ENCODE assay signal across 8 mouse cellular contexts in genomic region chr2:33215177-33215699, GRCm38 (mm10). TPM values are rescaled to one million over a fixed set of nuclear protein-coding genes. Genes with fewer than 3 reads are reported as not detected.
DNase-seq lines count a peak whose midpoint lies in the region; ATAC-seq and TF ChIP-seq lines count a peak whose summit lies in the region.
"Had no signal": no experiment of that assay in that cellular context is flagged by ENCODE, and none has a peak within 500 bp of the region (broad histone marks: within the 10 kb centered on the region; RNA-seq: fewer than 3 reads in every experiment).

No protein-coding gene starts in this region.

- peak overlapping the region; percentile 61 for H3K4me3 ChIP-seq in lung, embryonic 16.5 days (ENCODE audit: low read length)
- H3K4me3 ChIP-seq in hindbrain, embryonic 10.5 days: peak overlapping the region; percentile 64
- H3K4me3 ChIP-seq in liver, embryonic 14.5 days (ENCODE audit: insufficient read depth in 1 of 2, low read depth in 2 of 2, low read length in 2 of 2): no peak overlapping the region
- peak overlapping the region; percentile 61 for H3K4me3 ChIP-seq in stomach, embryonic 16.5 days (replicated peaks; ENCODE audit: low read length)

- TF ChIP-seq EP300 in liver, embryonic 14.5 days (IDR thresholded peaks at IDR 0.05; ENCODE audit: low read depth): no peak

- TF ChIP-seq CTCF in liver, embryonic 14.5 days (IDR thresholded peaks at IDR 0.05; ENCODE audit: low read depth): no peak

- WGBS in lung, embryonic 16.5 days: 40% methylated on average over 5 of the region's 5 CpGs
- WGBS in hindbrain, embryonic 10.5 days: 79% methylated on average over 5 of the region's 5 CpGs
- WGBS in liver, embryonic 14.5 days (ENCODE audit: insufficient replicate concordance): 66% methylated on average over 5 of the region's 5 CpGs
- WGBS in stomach, embryonic 16.5 days: 47% methylated on average over 5 of the region's 5 CpGs

- H3K36me3 ChIP-seq in lung, embryonic 16.5 days (ENCODE audit: control insufficient read depth, insufficient read depth, low read length): no peaks in the 10 kb centered on the region
- H3K36me3 ChIP-seq in hindbrain, embryonic 10.5 days: 0 out of 2 replicates have a peak, but pooled peaks cover 2% of the 10 kb centered on the region
- H3K36me3 ChIP-seq in liver, embryonic 14.5 days (replicated peaks; ENCODE audit: control insufficient read depth, insufficient read depth, low read depth): no peaks in the 10 kb centered on the region
- no peaks in the 10 kb centered on the region for H3K36me3 ChIP-seq in stomach, embryonic 16.5 days (ENCODE audit: control insufficient read depth, insufficient read depth, low read length)

- peak overlapping the region; percentile 54 for H3K9ac ChIP-seq in lung, embryonic 16.5 days (ENCODE audit: low read length)
- H3K9ac ChIP-seq in liver, embryonic 14.5 days (replicated peaks): no peak overlapping the region
- peak overlapping the region; percentile 78 for H3K9ac ChIP-seq in stomach, embryonic 16.5 days (ENCODE audit: low read length)

- peaks cover 34% of the 10 kb centered on the region for H3K4me1 ChIP-seq in lung, embryonic 16.5 days (replicated peaks; ENCODE audit: control insufficient read depth, insufficient read depth, low read length)
- peaks cover 61% of the 10 kb centered on the region for H3K4me1 ChIP-seq in hindbrain, embryonic 10.5 days (replicated peaks)
- H3K4me1 ChIP-seq in liver, embryonic 14.5 days (replicated peaks; ENCODE audit: control insufficient read depth in 2 of 2, insufficient read depth in 2 of 2, low read length in 1 of 2): peaks cover 0 to 4% of the 10 kb centered on the region in 2 experiments; a peak in 1 of 4 replicates
- H3K4me1 ChIP-seq in stomach, embryonic 16.5 days (ENCODE audit: control insufficient read depth, insufficient read depth, low read length): peaks cover 37% of the 10 kb centered on the region

- intact Hi-C loops in left cerebral cortex, postnatal 25 days (cut with DNase I): loop anchor here (5.0 kb wide), 2 partner anchors 52 to 132 kb away; no protein-coding TSS in a partner anchor

- H3K4me2 ChIP-seq in lung, embryonic 16.5 days (ENCODE audit: low read depth, low read length): peak overlapping the region; percentile 89
- H3K4me2 ChIP-seq in liver, embryonic 14.5 days (ENCODE audit: low read depth): peak overlapping the region; percentile 30
- H3K4me2 ChIP-seq in stomach, embryonic 16.5 days (ENCODE audit: low read depth, low read length): peak overlapping the region; percentile 71

- peak overlapping the region; percentile 92 for H3K27ac ChIP-seq in lung, embryonic 16.5 days (ENCODE audit: low read length)
- peak overlapping the region; percentile 96 for H3K27ac ChIP-seq in hindbrain, embryonic 10.5 days
- H3K27ac ChIP-seq in liver, embryonic 14.5 days: no peak overlapping the region
- H3K27ac ChIP-seq in stomach, embryonic 16.5 days (ENCODE audit: low read length): peak overlapping the region; percentile 91

- DNase-seq in lung, postnatal 10 days: no peak
- no peak for DNase-seq in hindbrain, embryonic 10.5 days (ENCODE audit: low spot score)
- no peak for DNase-seq in liver, embryonic 14.5 days (ENCODE audit: low read depth in 3 of 3, low spot score in 3 of 3)
- no peak for DNase-seq in left cerebral cortex, postnatal 25 days (ENCODE audit: low spot score in 2 of 2)

- no peak; the same call in 1 of the 2 replicates for ATAC-seq in lung, embryonic 16.5 days (ENCODE audit: low read depth)
- no peak for ATAC-seq in liver, embryonic 14.5 days (ENCODE audit: insufficient read depth)
- no peak for ATAC-seq in stomach, embryonic 16.5 days (ENCODE audit: insufficient read depth, low FRiP score)
- no peak for ATAC-seq in megakaryocyte-erythroid progenitor cell, adult 5-6 weeks (replicated peaks; ENCODE audit: low FRiP score, low TSS enrichment, poor library complexity, severe bottlenecking)

- H3K27me3 ChIP-seq in lung, embryonic 16.5 days (ENCODE audit: control insufficient read depth, insufficient read depth, low read depth, low read length): no peaks in the 10 kb centered on the region
- no peaks in the 10 kb centered on the region for H3K27me3 ChIP-seq in hindbrain, embryonic 10.5 days (ENCODE audit: insufficient read depth, poor library complexity, severe bottlenecking)
- H3K27me3 ChIP-seq in liver, embryonic 14.5 days (ENCODE audit: control insufficient read depth, insufficient read depth, low read length): no peaks in the 10 kb centered on the region
- no peaks in the 10 kb centered on the region for H3K27me3 ChIP-seq in stomach, embryonic 16.5 days (ENCODE audit: control insufficient read depth, insufficient read depth, low read length)

- H3K9me3 ChIP-seq in lung, embryonic 16.5 days (ENCODE audit: control insufficient read depth, low read length): no peaks in the 10 kb centered on the region
- no peaks in the 10 kb centered on the region for H3K9me3 ChIP-seq in hindbrain, embryonic 10.5 days
- H3K9me3 ChIP-seq in liver, embryonic 14.5 days (ENCODE audit: control insufficient read depth, low read length): no peaks in the 10 kb centered on the region
- H3K9me3 ChIP-seq in stomach, embryonic 16.5 days (replicated peaks; ENCODE audit: control insufficient read depth, low read length): no peaks in the 10 kb centered on the region

RNA-seq across cellular contexts. Expression of gene Angptl2, which starts 0.6 kb away (rescaled TPM):
- polyA plus RNA-seq in lung, embryonic 16.5 days (2015; fragmentation: Nextera tagmentation; extraction: Ambion mirVana): 35.8 TPM in 2 replicates
- 26.0 and 26.7 TPM in 2 replicates for polyA plus RNA-seq in hindbrain, embryonic 10.5 days (2016; fragmentation: Nextera tagmentation; extraction: Ambion mirVana)
- polyA plus RNA-seq in liver, embryonic 14.5 days (2012; rRNA removed): 1.8 and 1.9 TPM in 2 replicates
- polyA plus RNA-seq in liver, embryonic 14.5 days (2014; fragmentation: Nextera tagmentation; extraction: Ambion mirVana): 1.3 and 1.4 TPM in 2 replicates
- polyA plus RNA-seq in stomach, embryonic 16.5 days (2015; fragmentation: Nextera tagmentation; extraction: Ambion mirVana): 59.5 and 69.6 TPM in 2 replicates
- total RNA-seq in megakaryocyte-erythroid progenitor cell, adult 5-6 weeks (2014; fragmentation: Nextera tagmentation): not detected in 2 replicates
- total RNA-seq in megakaryocyte-erythroid progenitor cell, adult 5-6 weeks (2017): 0.72 and 0.89 TPM in 2 replicates
- 1 to 10 TPM; 2.2 to 2.3 TPM for total RNA-seq in left cerebral cortex, postnatal 25 days (2021)
- polyA plus RNA-seq: erythroblast, embryonic 14.5 days had no signal

Comparison
In these comparisons a context has a peak if more than half of its experiments do, and no peak if none do; other contexts are left out.
1. H3K4me2 ChIP-seq: peak in every context shown above with its lines; median percentile 89 in lung, embryonic 16.5 days; 71 in stomach, embryonic 16.5 days; 30 in liver, embryonic 14.5 days.
2. H3K4me3 ChIP-seq: peak in lung, embryonic 16.5 days (single experiment), hindbrain, embryonic 10.5 days (single experiment) and stomach, embryonic 16.5 days (single experiment); none in liver, embryonic 14.5 days (0 of 2).